Mouse (Mus musculus): ENCODE measurements around the gene Apobec4. TPM values are rescaled to one million over a fixed set of nuclear protein-coding genes. Genes with fewer than 3 reads are reported as not detected.
A peak's percentile ranks its signal among the peaks of the same experiment; 100 is the strongest.

Apobec4 gene
- total and polyA plus RNA-seq, 3 experiments = not detected

GRCm38 (mm10) chr1:152799897-152800296 lies 49.5 kb downstream of the Apobec4 start, which contains the start of gene Ncf2 (continued):
- TF ChIP-seq POLR2A (IDR thresholded peaks at IDR 0.05; ENCODE audit: control insufficient read depth in 1 of 2, insufficient read depth in 1 of 2, low read depth in 1 of 2, low read length in 2 of 2, poor library complexity in 1 of 2) (peak; percentile 31 to 46; a peak in 3 of 4 replicates), ETS1 (IDR thresholded peaks at IDR 0.05; ENCODE audit: low read depth, low read length) (0 out of 2 replicates have a peak, but pooled peaks have one; percentile 9), HCFC1 (IDR thresholded peaks at IDR 0.05; ENCODE audit: low read depth, low read length) (0 out of 2 replicates have a peak, but pooled peaks have one; percentile 31), KAT2A (conservative IDR thresholded peaks at IDR 0.05; ENCODE audit: low read depth, low read length) (no peak), ZNF384 (IDR thresholded peaks at IDR 0.05; ENCODE audit: low read depth, low read length) (peak; percentile 47; the same call in 1 of the 2 replicates), ZC3H11A (IDR thresholded peaks at IDR 0.05; ENCODE audit: low read depth, low read length) (no peak), EP300 (IDR thresholded peaks at IDR 0.05; ENCODE audit: low read depth in 1 of 2, low read length in 2 of 2) (peak in 1 of 2 experiments; percentile 11; a peak in 1 of 4 replicates), SMC3 (IDR thresholded peaks at IDR 0.05; ENCODE audit: low read depth, low read length) (no peak), USF1 (IDR thresholded peaks at IDR 0.05; ENCODE audit: low read depth, low read length) (no peak)

GRCm38 (mm10) chr1:152800633-152801176 lies 50.4 kb downstream of the Apobec4 start:
- TF ChIP-seq TCF12 (IDR thresholded peaks at IDR 0.05; ENCODE audit: low read depth, low read length) (no peak), ZKSCAN1 (IDR thresholded peaks at IDR 0.05; ENCODE audit: low read depth, low read length) (no peak), USF1 (IDR thresholded peaks at IDR 0.05; ENCODE audit: low read depth, low read length) (no peak), GATA1 (IDR thresholded peaks at IDR 0.05; ENCODE audit: low read depth, low read length) (peak; percentile 60), ZMIZ1 (IDR thresholded peaks at IDR 0.05; ENCODE audit: low read depth, low read length) (no peak), KAT2A (conservative IDR thresholded peaks at IDR 0.05; ENCODE audit: low read depth, low read length) (no peak), RAD21 (IDR thresholded peaks at IDR 0.05; ENCODE audit: low read depth, low read length) (no peak), ELF1 (IDR thresholded peaks at IDR 0.05; ENCODE audit: low read depth, low read length) (no peak), CTCF (IDR thresholded peaks at IDR 0.05 in 2 of 3, conservative IDR thresholded peaks at IDR 0.05 in 1 of 3; ENCODE audit: control insufficient read depth in 1 of 3, insufficient read depth in 1 of 3, low read depth in 2 of 3, low read length in 3 of 3, poor library complexity in 1 of 3, severe bottlenecking in 1 of 3) (no peak), SIN3A (IDR thresholded peaks at IDR 0.05; ENCODE audit: low read length) (no peak), POLR2A (IDR thresholded peaks at IDR 0.05; ENCODE audit: control insufficient read depth in 1 of 2, insufficient read depth in 1 of 2, low read depth in 1 of 2, low read length in 2 of 2, poor library complexity in 1 of 2) (no peak), MXI1 (IDR thresholded peaks at IDR 0.05; ENCODE audit: low read depth, low read length) (0 out of 2 replicates have a peak, but pooled peaks have one; percentile 8), SMC3 (IDR thresholded peaks at IDR 0.05; ENCODE audit: low read depth, low read length) (no peak), POLR2AphosphoS2 (IDR thresholded peaks at IDR 0.05; ENCODE audit: low read length) (no peak), CHD1 (IDR thresholded peaks at IDR 0.05; ENCODE audit: low read depth, low read length) (no peak), CHD2 (IDR thresholded peaks at IDR 0.05; ENCODE audit: low read length) (no peak), MYB (IDR thresholded peaks at IDR 0.05; ENCODE audit: low read depth, low read length) (no peak), TBP (IDR thresholded peaks at IDR 0.05; ENCODE audit: low read depth, low read length) (peak; percentile 96), MAZ (IDR thresholded peaks at IDR 0.05; ENCODE audit: low read depth, low read length) (no peak), TAL1 (IDR thresholded peaks at IDR 0.05; ENCODE audit: low read length) (peak; percentile 9; the same call in 1 of the 2 replicates), EP300 (IDR thresholded peaks at IDR 0.05; ENCODE audit: low read depth in 1 of 2, low read length in 2 of 2) (peak; percentile 36 to 53; a peak in 3 of 4 replicates), HCFC1 (IDR thresholded peaks at IDR 0.05; ENCODE audit: low read depth, low read length) (no peak), GABPA (IDR thresholded peaks at IDR 0.05; ENCODE audit: low read depth, low read length) (no peak), ETS1 (IDR thresholded peaks at IDR 0.05; ENCODE audit: low read depth, low read length) (peak; percentile 51; the same call in 1 of the 2 replicates), MYC (IDR thresholded peaks at IDR 0.05; ENCODE audit: low read depth, low read length) (peak; percentile 56; the same call in 1 of the 2 replicates), ZC3H11A (IDR thresholded peaks at IDR 0.05; ENCODE audit: low read depth, low read length) (no peak), RCOR1 (IDR thresholded peaks at IDR 0.05; ENCODE audit: low read depth, low read length) (peak; percentile 42; the same call in 1 of the 2 replicates), UBTF (IDR thresholded peaks at IDR 0.05; ENCODE audit: borderline replicate concordance, insufficient read depth, low read depth, low read length) (peak; percentile 68; the same call in 1 of the 2 replicates)
- no peaks in the 10 kb centered on the region for H3K27me3 ChIP-seq (ENCODE audit: control insufficient read depth in 1 of 2, insufficient read depth in 2 of 2, low read length in 2 of 2)
- peak overlapping the region; percentile 51 for H3K9ac ChIP-seq (ENCODE audit: control insufficient read depth, low read depth, low read length, poor library complexity, severe bottlenecking)
- H3K36me3 ChIP-seq (ENCODE audit: control insufficient read depth in 1 of 2, insufficient read depth in 2 of 2, low read length in 2 of 2) = peaks cover 0 to 26% of the 10 kb centered on the region in 2 experiments; a peak in 2 of 4 replicates
- DNase-seq (ENCODE audit: low read depth, low spot score) = peak; percentile 73
- H3K4me1 ChIP-seq (ENCODE audit: control insufficient read depth in 1 of 2, insufficient read depth in 2 of 2, low read length in 2 of 2) = peaks cover 18 to 47% of the 10 kb centered on the region in 2 experiments
- H3K4me3 ChIP-seq (ENCODE audit: control insufficient read depth in 1 of 2, insufficient read depth in 1 of 2, low read depth in 2 of 2, low read length in 2 of 2) = peak overlapping the region; percentile 51 to 78
- H3K9me3 ChIP-seq (replicated peaks; ENCODE audit: insufficient read depth, low read length) = no peaks in the 10 kb centered on the region
- peak overlapping the region; percentile 50 for H3K27ac ChIP-seq (ENCODE audit: control insufficient read depth, low read depth, low read length)
- H3K79me2 ChIP-seq (ENCODE audit: control insufficient read depth, insufficient read depth, low read length, poor library complexity) = no peaks in the 10 kb centered on the region
